Mouse (Mus musculus) heart, embryonic 12.5 days (tissue): Measurements from ENCODE around the gene Ccdc3. TPM values are rescaled to one million over a fixed set of nuclear protein-coding genes. Genes with fewer than 3 reads are reported as not detected.

ENCODE experiments used
- ATAC-seq: fragments of 200-750 bp; cut with Nextera tagmentation; 2 replicates; pipeline ENCODE4 v1.8.0; 2017; ENCODE audit warnings: moderate TSS enrichment, moderate library complexity; ENCODE audit not compliant: insufficient number of reproducible peaks, low FRiP score
- H3K27ac ChIP-seq: fragments of 300-500 bp; sonication (generic); 2 replicates; pipeline ENCODE4 v1.5.1; 2016; ENCODE audit warnings: mild to moderate bottlenecking, moderate library complexity; ENCODE audit not compliant: poor library complexity, severe bottlenecking
- H3K27me3 ChIP-seq: fragments of 300-500 bp; sonication (generic); replicated peaks from 2 replicates; pipeline ENCODE4 v1.6.1; 2016; ENCODE audit warnings: mild to moderate bottlenecking, moderate library complexity
- H3K36me3 ChIP-seq: fragments of 300-500 bp; sonication (generic); 2 replicates; pipeline ENCODE4 v1.6.1; 2016; ENCODE audit warnings: mild to moderate bottlenecking, moderate library complexity
- H3K4me1 ChIP-seq: fragments of 300-500 bp; sonication (generic); replicated peaks from 2 replicates; pipeline ENCODE4 v1.6.1; 2016; ENCODE audit warnings: mild to moderate bottlenecking
- H3K4me2 ChIP-seq: fragments of 300-500 bp; sonication (generic); 2 replicates; pipeline ENCODE4 v1.6.1; 2016; ENCODE audit warnings: mild to moderate bottlenecking, moderate library complexity
- H3K4me3 ChIP-seq: fragments of 300-500 bp; sonication (generic); 2 replicates; pipeline ENCODE4 v1.5.1; 2016; ENCODE audit warnings: mild to moderate bottlenecking
- H3K9ac ChIP-seq: fragments of 300-500 bp; sonication (generic); 2 replicates; pipeline ENCODE4 v1.6.1; 2016; ENCODE audit warnings: mild to moderate bottlenecking, moderate library complexity
- H3K9me3 ChIP-seq: fragments of 300-500 bp; sonication (generic); replicated peaks from 2 replicates; pipeline ENCODE4 v1.6.1; 2016; ENCODE audit warnings: mild to moderate bottlenecking, moderate library complexity
- WGBS: fragments of 180-500 bp; shearing (Covaris S2); methylation state at CpG from one replicate; pipeline ENCODE4 v1.1.7; 2016; 5-methylcytosine and 5-hydroxymethylcytosine counted together
- polyA plus RNA-seq: library from polyadenylated mRNA; unstranded; fragments of >200 nt; fragmentation: Nextera tagmentation; extraction: Ambion mirVana; gene quantifications from 2 replicates; pipeline ENCODE4 v1.2.1, GENCODE M21; 2016

Ccdc3 gene
- polyA plus RNA-seq, 1 experiment from 2014 or later: 14.2 TPM

DNA sequence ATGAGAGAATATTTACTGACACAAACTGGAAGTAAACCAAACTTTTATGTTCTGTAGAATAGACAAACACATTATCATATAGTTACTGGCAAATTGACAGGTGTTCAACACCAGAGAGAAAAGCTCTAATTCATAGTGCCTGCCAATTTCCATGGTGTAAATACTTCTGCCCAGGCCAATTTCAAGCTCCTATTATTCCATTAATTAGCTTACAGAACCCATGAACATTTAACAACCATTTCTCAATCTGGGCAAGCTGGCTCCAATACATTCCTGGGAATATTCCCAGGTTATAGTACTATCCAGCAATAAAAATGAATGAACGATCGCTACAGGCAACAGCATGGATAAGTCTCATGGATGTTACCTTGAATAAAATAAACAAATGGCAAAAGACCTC is 124.7 kb downstream of the Ccdc3 start:
- H3K4me3 ChIP-seq: no peak overlapping the region
- H3K9me3 ChIP-seq: peaks cover 2% of the 10 kb centered on the region; the same call in 1 of the 2 replicates
- no peak overlapping the region for H3K4me2 ChIP-seq
- H3K9ac ChIP-seq: no peak overlapping the region
- no peaks in the 10 kb centered on the region for H3K4me1 ChIP-seq
- H3K36me3 ChIP-seq: no peaks in the 10 kb centered on the region
- WGBS: 88% methylated on average over 2 of the region's 2 CpGs
- H3K27ac ChIP-seq: no peak overlapping the region
- ATAC-seq: no peak
- no peaks in the 10 kb centered on the region for H3K27me3 ChIP-seq

DNA sequence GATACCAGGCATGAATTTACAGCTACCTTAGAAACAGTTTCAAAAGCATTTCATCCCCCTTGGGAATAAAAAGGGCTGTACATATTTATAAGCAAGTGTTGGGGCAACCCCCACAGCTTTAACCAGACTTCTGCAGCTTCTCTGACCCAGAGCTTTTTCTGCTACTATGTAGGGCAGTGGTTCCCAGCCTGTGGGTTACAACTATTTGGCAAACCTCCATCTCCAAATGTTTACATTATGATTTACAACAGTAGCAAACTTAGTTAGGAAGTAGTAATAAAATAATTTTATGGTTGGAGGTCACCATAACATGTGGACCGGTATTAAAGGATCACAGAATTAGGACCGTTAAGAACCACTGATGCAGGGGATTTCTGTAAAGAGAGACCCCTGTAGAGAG is 130.4 kb downstream of the Ccdc3 start:
- no peaks in the 10 kb centered on the region for H3K27me3 ChIP-seq
- no peak overlapping the region for H3K27ac ChIP-seq
- 0 out of 2 replicates have a peak, but pooled peaks cover 7% of the 10 kb centered on the region for H3K9me3 ChIP-seq
- no peaks in the 10 kb centered on the region for H3K4me1 ChIP-seq
- ATAC-seq: no peak
- no peak overlapping the region for H3K4me2 ChIP-seq
- H3K36me3 ChIP-seq: no peaks in the 10 kb centered on the region
- H3K4me3 ChIP-seq: no peak overlapping the region
- 72% methylated on average over 2 of the region's 2 CpGs for WGBS
- no peak overlapping the region for H3K9ac ChIP-seq

Other genes starting within 250 kb of the Ccdc3 start
- 132 and 140 TPM in 2 replicates for gene Phyh, start 218.8 kb upstream of the Ccdc3 start, polyA plus RNA-seq
- gene Ucma, start 161.7 kb upstream of the Ccdc3 start, polyA plus RNA-seq: not detected in 2 replicates
- gene Mcm10, start 125.0 kb upstream of the Ccdc3 start, polyA plus RNA-seq: 23.8 and 24.2 TPM in 2 replicates
- 17.1 and 17.5 TPM in 2 replicates for gene Optn, start 73.7 kb upstream of the Ccdc3 start, polyA plus RNA-seq